Mouse (Mus musculus) liver, adult 2 months (tissue): ENCODE data around the gene Frmd4a.

Experiments
- CTCF ChIP-seq: fragments of 200-500 bp; IDR thresholded peaks from 2 replicates; pipeline ENCODE4 v1.5.1; 2011; ENCODE audit warnings: low read depth, low read length, control low read depth
- POLR2A ChIP-seq: fragments of 200-500 bp; IDR thresholded peaks from 2 replicates; pipeline ENCODE4 v1.6.1; 2011; ENCODE audit warnings: low read length, control low read depth; ENCODE audit not compliant: insufficient read depth; ENCODE audit errors: extremely low read depth

DNA sequence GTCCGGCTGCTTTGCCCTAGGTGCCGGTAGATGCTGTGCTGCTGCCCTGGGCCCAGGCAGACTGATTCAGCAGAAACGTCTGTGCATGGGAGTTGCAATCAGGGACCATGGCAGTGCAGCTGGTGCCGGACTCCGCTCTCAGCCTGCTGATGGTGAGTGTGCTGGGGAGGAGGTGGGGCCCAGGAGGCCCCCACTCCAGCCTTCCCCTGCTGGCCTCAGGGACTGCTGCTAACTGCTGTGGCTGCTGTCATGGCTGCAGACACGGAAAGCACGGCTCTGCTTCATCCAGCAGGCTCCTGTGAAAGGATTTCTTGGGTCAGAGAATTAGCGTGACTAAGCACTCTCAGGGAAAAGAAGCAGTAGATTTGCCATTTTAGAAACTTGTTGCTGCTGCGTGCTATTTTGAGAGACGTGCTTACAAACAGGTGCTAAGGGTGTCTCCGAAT, 937 bp downstream of the Frmd4a start:
- TF ChIP-seq POLR2A = no peak
- no peak for TF ChIP-seq CTCF
